Mouse (Mus musculus): ENCODE measurements around the gene Zfp882. TPM values are rescaled to one million over a fixed set of nuclear protein-coding genes. Genes with fewer than 3 reads are reported as not detected.
"Not testable (repeated sequence)": the region's sequence is repeated elsewhere in the genome, so short reads cannot be mapped to it uniquely, and the experiment has no call there.

The Zfp882 gene
- 9.1 and 12.4 TPM in 2 replicates for polyA plus RNA-seq (2014; fragmentation: Nextera tagmentation; extraction: Ambion mirVana)

DNA sequence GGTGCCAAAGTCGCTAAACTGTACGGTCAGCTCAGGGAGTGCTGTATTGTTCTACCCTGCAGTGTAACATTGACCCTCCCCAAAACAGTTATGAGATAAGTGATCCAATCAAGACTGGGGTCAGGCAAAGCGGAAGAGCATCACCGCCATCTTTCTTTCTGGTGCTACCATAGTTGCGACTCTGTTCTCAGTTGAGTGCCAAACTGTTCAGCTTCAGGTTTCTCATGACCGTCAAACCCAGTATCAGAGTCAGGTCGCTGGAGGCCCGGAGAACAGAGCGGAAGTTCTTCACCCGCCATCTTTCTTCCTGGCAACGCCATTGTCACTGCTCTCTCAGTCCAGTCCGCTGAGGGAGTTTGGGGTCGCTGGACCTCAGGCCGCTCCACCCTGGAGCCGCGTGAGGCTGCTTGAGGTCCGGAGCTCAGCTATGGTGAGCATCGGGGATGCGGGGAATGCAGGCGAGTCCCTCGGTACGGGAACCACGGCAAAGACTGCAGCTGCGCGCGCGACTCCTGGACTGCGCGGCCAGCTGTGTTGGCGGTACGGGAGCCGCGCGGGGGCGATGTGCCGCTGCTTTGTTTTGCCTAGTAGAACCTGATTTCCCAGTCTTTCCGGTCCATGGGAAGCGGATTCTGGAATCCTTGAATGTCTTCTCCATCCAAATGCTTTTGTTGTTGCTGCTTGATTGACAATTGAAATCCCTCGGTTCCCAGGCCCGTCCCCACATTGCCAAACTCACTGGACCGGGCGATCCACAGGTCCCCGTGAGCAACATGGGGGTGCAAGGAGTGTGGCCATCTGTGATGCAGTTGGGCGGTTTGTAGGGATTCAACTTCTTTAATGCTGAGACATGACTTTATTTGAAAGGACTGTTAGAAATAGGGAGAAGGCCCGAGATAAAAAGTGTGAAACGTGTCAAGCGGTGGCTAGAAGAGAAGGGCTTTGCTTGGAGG, at the start of gene Zfp882, which contains the start of gene Zfp617:
Zfp882 (plus strand) TSS at position 300 of the 953 bp plus-strand sequence.
Zfp617 (plus strand) TSS at position 327 of the 953 bp plus-strand sequence.
- WGBS, result 7% methylated on average over 47 of the region's 47 CpGs

GRCm38 (mm10) chr8:71861551-71861950, 46.9 kb upstream of the Zfp882 start:
- H3K27ac ChIP-seq (ENCODE audit: low read depth, low read length); ATAC-seq (ENCODE audit: low FRiP score); H3K4me1 ChIP-seq (replicated peaks; ENCODE audit: control insufficient read depth, insufficient read depth, low read length); H3K9ac ChIP-seq (ENCODE audit: low read depth, low read length); H3K9me3 ChIP-seq (ENCODE audit: control insufficient read depth, low read length); H3K4me3 ChIP-seq (ENCODE audit: low read depth, low read length); H3K27me3 ChIP-seq (ENCODE audit: control insufficient read depth, insufficient read depth, low read length); H3K36me3 ChIP-seq (ENCODE audit: control insufficient read depth, insufficient read depth, low read length); H3K4me2 ChIP-seq (replicated peaks; ENCODE audit: low read depth, low read length); DNase-seq (ENCODE audit: low spot score): not testable (repeated sequence)
- 75% methylated on average over 1 of the region's 1 CpGs for WGBS

More for the DNA sequence above, at the start of gene Zfp882, which contains the start of gene Zfp617:
- DNase-seq (ENCODE audit: low spot score) (peak; percentile 87), ATAC-seq (ENCODE audit: low FRiP score) (peak; percentile 96)
- Histone ChIP-seq H3K4me3 (ENCODE audit: low read depth, low read length) (peak within 1 kb of the TSS; percentile 59), H3K9ac (ENCODE audit: low read depth, low read length) (peak within 1 kb of the TSS; percentile 84), H3K9me3 (ENCODE audit: control insufficient read depth, low read length) (no peaks in the 10 kb centered on the region), H3K27ac (ENCODE audit: low read depth, low read length) (peak within 1 kb of the TSS; percentile 97), H3K4me2 (replicated peaks; ENCODE audit: low read depth, low read length) (peak within 1 kb of the TSS; percentile 50), H3K4me1 (replicated peaks; ENCODE audit: control insufficient read depth, insufficient read depth, low read length) (no peaks in the 10 kb centered on the region), H3K36me3 (ENCODE audit: control insufficient read depth, insufficient read depth, low read length) (no peaks in the 10 kb centered on the region), H3K27me3 (ENCODE audit: control insufficient read depth, insufficient read depth, low read length) (no peaks in the 10 kb centered on the region)

- H3K4me3 ChIP-seq (ENCODE audit: low read depth, low read length); ATAC-seq (ENCODE audit: low FRiP score); H3K4me1 ChIP-seq (replicated peaks; ENCODE audit: control insufficient read depth, insufficient read depth, low read length); DNase-seq (ENCODE audit: low spot score); H3K27me3 ChIP-seq (ENCODE audit: control insufficient read depth, insufficient read depth, low read length); H3K36me3 ChIP-seq (ENCODE audit: control insufficient read depth, insufficient read depth, low read length); H3K9me3 ChIP-seq (ENCODE audit: control insufficient read depth, low read length); H3K9ac ChIP-seq (ENCODE audit: low read depth, low read length); H3K27ac ChIP-seq (ENCODE audit: low read depth, low read length); H3K4me2 ChIP-seq (replicated peaks; ENCODE audit: low read depth, low read length): not testable (repeated sequence)
Observed at GRCm38 (mm10) chr8:71862038-71862437, 46.4 kb upstream of the Zfp882 start.

DNA sequence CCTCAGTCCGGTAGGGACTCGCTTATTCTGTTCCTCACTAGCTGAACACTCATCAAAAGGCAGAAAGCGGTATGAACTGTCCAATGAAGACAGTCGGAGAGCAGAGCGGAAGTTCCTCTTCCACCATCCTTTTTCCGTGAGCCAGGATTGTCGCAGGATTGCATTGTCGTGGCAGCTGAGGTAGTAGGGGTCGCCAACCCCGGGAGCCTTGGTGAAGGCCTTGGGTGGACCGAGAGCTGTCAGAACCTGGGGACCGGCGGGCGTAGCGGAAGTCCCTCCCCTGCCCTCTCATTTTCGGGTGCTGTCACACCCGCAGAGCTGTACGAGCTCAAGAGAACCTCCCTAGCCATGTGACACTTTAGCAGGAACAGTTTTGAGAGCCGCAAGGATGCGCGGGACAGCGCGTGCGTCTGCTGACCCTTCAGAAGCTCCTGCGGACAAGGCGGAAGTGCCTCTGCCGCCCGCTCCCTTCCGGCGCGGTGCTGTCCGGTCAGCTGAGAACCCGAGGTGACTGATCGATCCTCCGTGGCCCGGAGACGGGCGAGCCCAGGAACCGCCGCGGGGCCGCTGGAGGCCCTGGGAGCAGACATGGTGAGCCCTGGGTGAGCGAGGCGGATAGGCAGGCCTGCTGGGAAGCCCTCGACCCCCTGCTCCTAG, 26.7 kb upstream of the Zfp882 start, which contains the start of gene Zfp709:
Zfp709 (plus strand) TSS at position 402 of the 657 bp plus-strand sequence.
- Histone ChIP-seq H3K9ac (ENCODE audit: low read depth, low read length) (peak within 1 kb of the TSS; percentile 84), H3K4me1 (replicated peaks; ENCODE audit: control insufficient read depth, insufficient read depth, low read length) (no peaks in the 10 kb centered on the region), H3K4me3 (ENCODE audit: low read depth, low read length) (peak within 1 kb of the TSS; percentile 67), H3K4me2 (replicated peaks; ENCODE audit: low read depth, low read length) (peak within 1 kb of the TSS; percentile 87), H3K9me3 (ENCODE audit: control insufficient read depth, low read length) (peaks cover 3% of the 10 kb centered on the region), H3K27me3 (ENCODE audit: control insufficient read depth, insufficient read depth, low read length) (no peaks in the 10 kb centered on the region), H3K36me3 (ENCODE audit: control insufficient read depth, insufficient read depth, low read length) (no peaks in the 10 kb centered on the region), H3K27ac (ENCODE audit: low read depth, low read length) (peak within 1 kb of the TSS; percentile 73)
- WGBS, result 8% methylated on average over 43 of the region's 45 CpGs
- ATAC-seq (ENCODE audit: low FRiP score), result peak; percentile 92
- DNase-seq (ENCODE audit: low spot score), result peak; percentile 74

DNA sequence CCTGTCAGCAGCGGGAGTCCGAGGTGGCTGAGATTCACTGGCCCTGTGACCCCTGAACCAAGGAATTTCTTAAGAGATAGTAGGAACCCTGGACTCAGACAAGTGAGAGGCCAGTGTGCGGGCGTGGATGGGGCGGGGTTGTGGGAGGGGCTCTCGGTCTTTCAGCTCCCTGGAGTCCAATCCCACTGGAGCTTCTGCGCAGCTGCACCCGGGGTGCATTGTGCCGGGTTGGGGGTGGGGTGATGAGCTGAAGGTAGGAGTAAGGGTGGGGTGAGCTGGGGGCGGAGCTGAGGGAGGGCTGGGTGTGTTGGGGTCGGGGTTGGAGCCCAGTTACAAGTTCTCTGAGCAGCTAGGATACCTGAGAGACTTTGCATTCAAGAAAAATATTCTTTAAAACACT, 7.7 kb upstream of the Zfp882 start:
- not testable (repeated sequence) for H3K4me3 ChIP-seq (ENCODE audit: low read depth, low read length); H3K4me2 ChIP-seq (replicated peaks; ENCODE audit: low read depth, low read length); H3K9me3 ChIP-seq (ENCODE audit: control insufficient read depth, low read length); H3K4me1 ChIP-seq (replicated peaks; ENCODE audit: control insufficient read depth, insufficient read depth, low read length); H3K9ac ChIP-seq (ENCODE audit: low read depth, low read length); ATAC-seq (ENCODE audit: low FRiP score); H3K36me3 ChIP-seq (ENCODE audit: control insufficient read depth, insufficient read depth, low read length); DNase-seq (ENCODE audit: low spot score); H3K27me3 ChIP-seq (ENCODE audit: control insufficient read depth, insufficient read depth, low read length); H3K27ac ChIP-seq (ENCODE audit: low read depth, low read length)
- WGBS, result 41% methylated on average over 11 of the region's 11 CpGs

DNA sequence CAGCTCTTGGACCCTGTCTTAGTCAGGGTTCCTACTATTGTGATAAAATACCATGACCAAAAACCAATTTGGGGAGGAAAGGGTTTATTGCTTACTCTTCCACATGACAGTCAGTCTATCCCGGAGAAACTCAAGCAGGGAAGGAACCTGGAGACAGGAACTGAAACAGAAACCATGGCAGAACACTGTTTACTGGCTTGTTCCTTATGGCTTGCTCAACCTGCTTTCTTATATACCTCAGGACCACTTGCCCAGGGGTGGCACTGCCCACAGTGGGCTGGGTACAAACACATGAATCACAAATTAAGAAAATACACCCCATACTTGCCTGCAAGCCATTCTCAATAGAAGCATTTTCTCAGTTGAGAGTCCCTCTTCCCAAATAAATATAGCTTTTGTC, 5.3 kb upstream of the Zfp882 start:
- ATAC-seq (ENCODE audit: low FRiP score); DNase-seq (ENCODE audit: low spot score); H3K4me3 ChIP-seq (ENCODE audit: low read depth, low read length); H3K27ac ChIP-seq (ENCODE audit: low read depth, low read length); H3K4me1 ChIP-seq (replicated peaks; ENCODE audit: control insufficient read depth, insufficient read depth, low read length); H3K9ac ChIP-seq (ENCODE audit: low read depth, low read length); H3K9me3 ChIP-seq (ENCODE audit: control insufficient read depth, low read length); H3K4me2 ChIP-seq (replicated peaks; ENCODE audit: low read depth, low read length); H3K36me3 ChIP-seq (ENCODE audit: control insufficient read depth, insufficient read depth, low read length); H3K27me3 ChIP-seq (ENCODE audit: control insufficient read depth, insufficient read depth, low read length): not testable (repeated sequence)
- 89% methylated on average over 1 of the region's 1 CpGs for WGBS

DNA sequence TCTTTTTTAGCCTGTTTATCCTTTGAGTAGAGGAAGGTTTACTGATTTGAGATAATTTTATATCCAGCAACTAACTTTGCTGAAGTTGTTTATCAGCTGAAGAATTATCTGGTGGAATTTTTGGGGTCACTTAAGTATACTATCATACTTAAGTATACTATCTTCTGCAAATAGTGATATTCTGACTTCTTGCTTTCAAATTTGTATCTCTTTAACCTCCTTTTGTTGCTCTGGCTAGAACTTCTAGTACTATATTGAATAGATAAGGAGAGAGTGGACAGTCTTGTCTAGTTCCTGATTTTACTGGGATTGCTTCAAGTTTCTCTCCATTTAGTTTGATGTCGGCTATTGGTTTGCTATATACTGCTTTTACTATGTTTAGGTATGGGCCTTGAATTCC, 1.6 kb upstream of the Zfp882 start:
- 96% methylated on average over 1 of the region's 1 CpGs for WGBS

GRCm38 (mm10) chr8:71907798-71908257, 580 bp upstream of the Zfp882 start:
- WGBS, result 94% methylated on average over 5 of the region's 5 CpGs
- Histone ChIP-seq H3K4me3 (ENCODE audit: low read depth, low read length) (peak overlapping the region; percentile 59; the same call in 1 of the 2 replicates), H3K27ac (ENCODE audit: low read depth, low read length) (peak overlapping the region; percentile 97), H3K27me3 (ENCODE audit: control insufficient read depth, insufficient read depth, low read length) (no peaks in the 10 kb centered on the region), H3K4me2 (replicated peaks; ENCODE audit: low read depth, low read length) (0 out of 2 replicates have a peak overlapping the region, but pooled peaks have one; percentile 50), H3K36me3 (ENCODE audit: control insufficient read depth, insufficient read depth, low read length) (no peaks in the 10 kb centered on the region), H3K9me3 (ENCODE audit: control insufficient read depth, low read length) (no peaks in the 10 kb centered on the region), H3K4me1 (replicated peaks; ENCODE audit: control insufficient read depth, insufficient read depth, low read length) (no peaks in the 10 kb centered on the region), H3K9ac (ENCODE audit: low read depth, low read length) (0 out of 2 replicates have a peak overlapping the region, but pooled peaks have one; percentile 21)
- ATAC-seq (ENCODE audit: low FRiP score) (no peak), DNase-seq (ENCODE audit: low spot score) (no peak)

More for the DNA sequence above, 1.6 kb upstream of the Zfp882 start:
- Histone ChIP-seq H3K27me3 (ENCODE audit: control insufficient read depth, insufficient read depth, low read length) (no peaks in the 10 kb centered on the region), H3K36me3 (ENCODE audit: control insufficient read depth, insufficient read depth, low read length) (no peaks in the 10 kb centered on the region), H3K9me3 (ENCODE audit: control insufficient read depth, low read length) (no peaks in the 10 kb centered on the region), H3K9ac (ENCODE audit: low read depth, low read length) (no peak overlapping the region), H3K27ac (ENCODE audit: low read depth, low read length) (no peak overlapping the region), H3K4me2 (replicated peaks; ENCODE audit: low read depth, low read length) (no peak overlapping the region), H3K4me1 (replicated peaks; ENCODE audit: control insufficient read depth, insufficient read depth, low read length) (no peaks in the 10 kb centered on the region), H3K4me3 (ENCODE audit: low read depth, low read length) (no peak overlapping the region)
- ATAC-seq (ENCODE audit: low FRiP score) (no peak), DNase-seq (ENCODE audit: low spot score) (no peak)
